Mouse (Mus musculus) T-helper 1 cell (primary cell): ENCODE measurements at regions not wholly inside any gene's neighbourhood (a gene's known extent, or its start where the extent isn't known, plus 50 kb on each side); places are given as distances from the start of the nearest gene placed in this dataset.

ENCODE experiments used
- in situ Hi-C: fragments of 300-600 bp; cut with MboI, MseI; formaldehyde crosslinking; loops from one replicate; pipeline ENCODE4 v1.15.1; 2025; ENCODE audit warnings: high pct_unique_total_duplicates

GRCm38 (mm10) chr9:52243032-52243431 is 74.7 kb upstream of the Zc3h12c start:
- in situ Hi-C loops, result no loop called here

- in situ Hi-C loops, result no loop called here
These were observed 73.2 kb upstream of the Zc3h12c start for GRCm38 (mm10) chr9:52241577-52241976.

- in situ Hi-C loops, result no loop called here
These were observed 72.4 kb upstream of the Zc3h12c start for GRCm38 (mm10) chr9:52240585-52241320.

GRCm38 (mm10) chr9:52234775-52235174 is 66.4 kb upstream of the Zc3h12c start:
- in situ Hi-C loops, result no loop called here

- in situ Hi-C loops, result no loop called here
These were observed 61.2 kb upstream of the Zc3h12c start for GRCm38 (mm10) chr9:52229589-52229988.

- in situ Hi-C loops, result no loop called here
These were observed 57.3 kb upstream of the Zc3h12c start for GRCm38 (mm10) chr9:52225646-52226045.

GRCm38 (mm10) chr9:52223509-52224113 is 55.2 kb upstream of the Zc3h12c start:
- in situ Hi-C loops, result no loop called here
